Mouse (Mus musculus): ENCODE measurements at regions not wholly inside any gene's neighbourhood (a gene's known extent, or its start where the extent isn't known, plus 50 kb on each side); places are given as distances from the start of the nearest gene placed in this dataset.

DNA sequence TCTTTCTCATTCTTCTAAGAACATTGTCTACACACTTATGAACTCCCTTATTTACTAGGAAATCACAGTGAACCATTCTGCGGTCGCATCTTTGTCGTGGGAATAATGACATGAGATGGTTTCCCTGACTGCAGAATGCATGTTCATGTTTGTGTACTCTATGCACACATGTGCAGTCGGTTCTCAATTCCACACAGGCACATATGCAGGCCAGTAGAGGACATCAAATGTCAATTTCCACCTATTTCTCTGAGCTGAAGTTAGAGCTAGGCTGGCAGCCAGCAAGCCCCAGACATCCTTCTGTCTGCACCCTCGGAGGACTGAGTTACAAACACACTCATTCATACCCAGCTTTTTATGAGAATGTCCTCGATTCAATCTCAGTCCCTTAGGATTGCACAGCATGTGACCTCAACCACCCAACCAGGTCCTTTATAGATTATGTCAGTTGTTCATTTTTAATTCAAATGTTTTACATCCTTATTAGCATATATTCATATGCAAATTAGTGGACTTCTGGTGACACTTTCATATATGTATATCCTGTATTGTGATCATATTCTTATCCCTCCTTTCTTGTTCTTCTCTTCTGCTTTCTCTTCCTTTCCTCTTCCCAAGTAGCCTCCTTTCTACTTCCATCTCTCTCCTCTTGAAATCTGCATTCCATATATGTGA is 202.7 kb downstream of the Rpl36a-ps1 start:
- no peaks in the 10 kb centered on the region for H3K9me3 ChIP-seq (ENCODE audit: control insufficient read depth, low read length)
- DNase-seq (ENCODE audit: low spot score) (no peak), ATAC-seq (ENCODE audit: low read depth) (no peak)
- H3K9ac ChIP-seq (ENCODE audit: low read depth, low read length) = no peak overlapping the region
- no peak overlapping the region for H3K4me2 ChIP-seq (ENCODE audit: low read depth, low read length)
- H3K4me3 ChIP-seq (ENCODE audit: low read depth, low read length) = no peak overlapping the region
- H3K4me1 ChIP-seq (ENCODE audit: control insufficient read depth, insufficient read depth, low read length) = no peaks in the 10 kb centered on the region
- no peaks in the 10 kb centered on the region for H3K36me3 ChIP-seq (ENCODE audit: control insufficient read depth, insufficient read depth, low read length)
- no peaks in the 10 kb centered on the region for H3K27me3 ChIP-seq (replicated peaks; ENCODE audit: control insufficient read depth, insufficient read depth, low read length)
- WGBS = 80% methylated on average over 6 of the region's 6 CpGs
- no peak overlapping the region for H3K27ac ChIP-seq (replicated peaks; ENCODE audit: low read depth, low read length)

DNA sequence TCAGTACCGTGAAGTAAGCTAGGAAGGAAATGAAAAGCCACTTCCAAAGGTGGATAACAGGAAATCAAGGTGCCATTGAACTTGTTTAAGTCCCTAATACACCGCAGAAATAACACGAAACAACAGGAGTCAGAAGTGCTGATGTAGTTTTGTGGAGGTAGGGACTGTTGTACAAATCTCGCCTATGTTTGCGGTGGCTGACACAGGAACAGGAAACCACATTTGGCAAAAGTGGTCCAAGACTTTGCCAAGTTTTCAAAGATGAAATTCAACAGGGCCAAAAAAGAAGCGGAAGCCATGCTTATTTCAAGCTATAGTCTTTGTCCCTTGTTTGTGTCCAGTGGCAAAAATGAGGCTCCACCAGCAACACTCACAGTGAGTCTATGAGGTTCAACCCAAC is 204.3 kb downstream of the Rpl36a-ps1 start:
- WGBS = 83% methylated on average over 6 of the region's 6 CpGs
- no peak overlapping the region for H3K4me3 ChIP-seq (ENCODE audit: low read depth, low read length)
- H3K4me1 ChIP-seq (ENCODE audit: control insufficient read depth, insufficient read depth, low read length) = no peaks in the 10 kb centered on the region
- DNase-seq (ENCODE audit: low spot score) (no peak), ATAC-seq (ENCODE audit: low read depth) (no peak)
- no peaks in the 10 kb centered on the region for H3K27me3 ChIP-seq (replicated peaks; ENCODE audit: control insufficient read depth, insufficient read depth, low read length)
- H3K9me3 ChIP-seq (ENCODE audit: control insufficient read depth, low read length) = no peaks in the 10 kb centered on the region
- H3K4me2 ChIP-seq (ENCODE audit: low read depth, low read length) = no peak overlapping the region
- H3K9ac ChIP-seq (ENCODE audit: low read depth, low read length) = no peak overlapping the region
- H3K27ac ChIP-seq (replicated peaks; ENCODE audit: low read depth, low read length) = no peak overlapping the region
- no peaks in the 10 kb centered on the region for H3K36me3 ChIP-seq (ENCODE audit: control insufficient read depth, insufficient read depth, low read length)

DNA sequence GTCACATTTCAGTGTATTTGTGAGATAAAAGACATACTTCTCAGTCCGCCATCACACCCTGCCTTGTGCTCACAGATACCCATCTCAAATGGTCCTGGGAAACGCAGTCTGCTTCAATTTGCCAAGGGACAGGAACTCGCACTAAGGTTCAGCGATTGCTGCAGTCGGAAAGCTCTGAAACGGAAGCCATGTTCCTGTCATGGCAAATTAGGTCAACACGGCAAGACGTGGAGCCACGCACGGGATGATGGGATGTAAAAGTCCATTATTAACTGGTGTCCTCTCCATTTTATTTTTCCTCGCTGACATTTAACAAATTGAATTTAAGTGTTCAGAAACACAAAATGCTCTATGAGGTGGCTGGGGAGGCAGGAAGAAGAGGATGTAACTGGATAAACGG is 212.4 kb downstream of the Rpl36a-ps1 start:
- no peak overlapping the region for H3K9ac ChIP-seq (ENCODE audit: low read depth, low read length)
- DNase-seq (ENCODE audit: low spot score) = no peak
- H3K9me3 ChIP-seq (ENCODE audit: control insufficient read depth, low read length) = no peaks in the 10 kb centered on the region
- H3K4me2 ChIP-seq (ENCODE audit: low read depth, low read length) = no peak overlapping the region
- H3K4me3 ChIP-seq (ENCODE audit: low read depth, low read length) = no peak overlapping the region
- ATAC-seq (ENCODE audit: low read depth) = no peak
- H3K27me3 ChIP-seq (replicated peaks; ENCODE audit: control insufficient read depth, insufficient read depth, low read length) = no peaks in the 10 kb centered on the region
- H3K36me3 ChIP-seq (ENCODE audit: control insufficient read depth, insufficient read depth, low read length) = no peaks in the 10 kb centered on the region
- no peaks in the 10 kb centered on the region for H3K4me1 ChIP-seq (ENCODE audit: control insufficient read depth, insufficient read depth, low read length)
- WGBS = 92% methylated on average over 12 of the region's 12 CpGs
- no peak overlapping the region for H3K27ac ChIP-seq (replicated peaks; ENCODE audit: low read depth, low read length)

DNA sequence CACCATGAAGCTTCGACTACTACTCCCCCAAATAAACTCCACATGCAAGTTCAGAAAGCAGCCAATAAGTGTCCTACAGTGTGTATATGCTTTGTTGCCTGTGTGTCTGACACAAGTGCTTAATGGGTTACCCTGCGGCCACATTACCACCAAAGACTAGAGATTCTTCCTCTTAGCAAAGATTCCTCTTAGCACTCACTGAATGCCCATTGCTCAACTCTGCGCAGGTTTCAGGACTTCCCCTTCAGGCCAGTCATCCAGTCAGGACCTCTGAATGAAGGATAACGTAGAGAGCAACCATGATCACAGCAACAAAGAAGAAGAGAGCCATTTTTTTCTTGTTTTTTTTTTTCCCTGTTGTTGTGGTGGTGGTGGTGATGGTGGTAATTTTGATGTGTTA is 222.0 kb downstream of the Rpl36a-ps1 start:
- WGBS = 89% methylated on average over 4 of the region's 4 CpGs
- Histone ChIP-seq H3K27me3 (replicated peaks; ENCODE audit: control insufficient read depth, insufficient read depth, low read length) (no peaks in the 10 kb centered on the region), H3K4me2 (ENCODE audit: low read depth, low read length) (no peak overlapping the region), H3K9me3 (ENCODE audit: control insufficient read depth, low read length) (no peaks in the 10 kb centered on the region), H3K4me3 (ENCODE audit: low read depth, low read length) (no peak overlapping the region), H3K9ac (ENCODE audit: low read depth, low read length) (no peak overlapping the region), H3K36me3 (ENCODE audit: control insufficient read depth, insufficient read depth, low read length) (no peaks in the 10 kb centered on the region), H3K4me1 (ENCODE audit: control insufficient read depth, insufficient read depth, low read length) (no peaks in the 10 kb centered on the region), H3K27ac (replicated peaks; ENCODE audit: low read depth, low read length) (no peak overlapping the region)
- ATAC-seq (ENCODE audit: low read depth) (no peak), DNase-seq (ENCODE audit: low spot score) (no peak)

DNA sequence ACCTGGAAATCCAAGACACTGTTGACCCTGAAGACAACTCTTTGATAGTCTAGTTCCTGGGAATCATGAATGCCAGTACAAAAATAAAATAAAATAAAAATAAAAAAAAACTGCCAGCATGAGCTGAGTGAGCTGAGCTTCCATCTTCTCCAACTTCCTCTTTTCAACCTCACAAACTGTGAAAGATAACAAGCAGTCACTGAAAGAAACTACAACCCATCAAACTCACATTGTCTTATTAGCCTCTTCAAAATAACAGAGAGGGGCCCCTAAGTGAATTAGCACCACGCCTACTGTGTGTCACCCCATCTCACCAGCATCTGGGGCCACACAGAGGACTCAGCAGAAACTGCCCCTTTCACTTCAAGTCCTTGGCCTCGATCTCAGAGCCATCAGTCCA is 225.3 kb downstream of the Rpl36a-ps1 start:
- no peaks in the 10 kb centered on the region for H3K27me3 ChIP-seq (replicated peaks; ENCODE audit: control insufficient read depth, insufficient read depth, low read length)
- no peak overlapping the region for H3K4me2 ChIP-seq (ENCODE audit: low read depth, low read length)
- no peak overlapping the region for H3K4me3 ChIP-seq (ENCODE audit: low read depth, low read length)
- H3K36me3 ChIP-seq (ENCODE audit: control insufficient read depth, insufficient read depth, low read length) = no peaks in the 10 kb centered on the region
- H3K9ac ChIP-seq (ENCODE audit: low read depth, low read length) = no peak overlapping the region
- 76% methylated on average over 2 of the region's 2 CpGs for WGBS
- H3K4me1 ChIP-seq (ENCODE audit: control insufficient read depth, insufficient read depth, low read length) = no peaks in the 10 kb centered on the region
- no peaks in the 10 kb centered on the region for H3K9me3 ChIP-seq (ENCODE audit: control insufficient read depth, low read length)
- H3K27ac ChIP-seq (replicated peaks; ENCODE audit: low read depth, low read length) = no peak overlapping the region
- ATAC-seq (ENCODE audit: low read depth) (no peak), DNase-seq (ENCODE audit: low spot score) (no peak)

DNA sequence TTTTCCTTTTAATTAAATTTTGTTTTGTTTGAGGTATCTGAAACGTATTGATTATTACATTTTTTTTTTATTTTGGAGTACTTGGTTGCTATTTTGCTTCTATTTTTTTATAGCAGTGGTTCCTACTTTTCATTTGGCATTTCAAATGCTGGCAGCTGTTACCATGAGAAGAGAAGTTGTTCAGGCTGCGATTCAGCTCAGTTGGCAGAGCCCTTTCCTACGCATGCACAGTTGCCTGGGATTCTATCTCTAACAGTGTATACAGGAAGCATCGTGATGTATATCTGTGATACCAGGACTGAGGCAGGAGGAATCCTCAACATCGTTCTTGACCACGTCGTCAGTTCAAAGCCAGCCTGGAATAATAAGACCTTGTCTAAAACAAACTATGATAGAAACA is 226.6 kb downstream of the Rpl36a-ps1 start:
- H3K4me2 ChIP-seq (ENCODE audit: low read depth, low read length) = no peak overlapping the region
- no peak overlapping the region for H3K27ac ChIP-seq (replicated peaks; ENCODE audit: low read depth, low read length)
- no peaks in the 10 kb centered on the region for H3K27me3 ChIP-seq (replicated peaks; ENCODE audit: control insufficient read depth, insufficient read depth, low read length)
- no peaks in the 10 kb centered on the region for H3K4me1 ChIP-seq (ENCODE audit: control insufficient read depth, insufficient read depth, low read length)
- 84% methylated on average over 7 of the region's 7 CpGs for WGBS
- no peak for DNase-seq (ENCODE audit: low spot score)
- no peak overlapping the region for H3K4me3 ChIP-seq (ENCODE audit: low read depth, low read length)
- H3K36me3 ChIP-seq (ENCODE audit: control insufficient read depth, insufficient read depth, low read length) = no peaks in the 10 kb centered on the region
- H3K9me3 ChIP-seq (ENCODE audit: control insufficient read depth, low read length) = no peaks in the 10 kb centered on the region
- H3K9ac ChIP-seq (ENCODE audit: low read depth, low read length) = no peak overlapping the region
- ATAC-seq (ENCODE audit: low read depth) = no peak

DNA sequence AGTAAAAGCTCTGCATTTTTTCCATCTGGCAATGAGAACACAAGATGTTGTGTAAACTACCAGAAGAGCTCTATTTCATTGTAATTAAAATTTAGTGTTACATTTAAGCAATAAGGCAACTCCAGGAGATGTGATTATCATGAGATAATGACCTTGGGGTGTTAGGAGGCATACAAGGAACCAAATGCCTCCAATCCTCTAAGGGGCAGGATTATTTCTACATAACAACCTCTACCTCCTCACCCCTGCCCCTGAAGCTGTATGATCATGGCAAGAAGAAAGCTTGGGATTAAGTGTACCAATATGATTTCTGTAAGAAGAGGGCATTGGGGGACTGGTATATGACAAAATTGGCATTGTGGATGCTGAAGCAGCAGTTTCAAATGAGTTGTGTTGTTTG is 228.8 kb downstream of the Rpl36a-ps1 start:
- DNase-seq (ENCODE audit: low spot score) = peak; percentile 17

DNA sequence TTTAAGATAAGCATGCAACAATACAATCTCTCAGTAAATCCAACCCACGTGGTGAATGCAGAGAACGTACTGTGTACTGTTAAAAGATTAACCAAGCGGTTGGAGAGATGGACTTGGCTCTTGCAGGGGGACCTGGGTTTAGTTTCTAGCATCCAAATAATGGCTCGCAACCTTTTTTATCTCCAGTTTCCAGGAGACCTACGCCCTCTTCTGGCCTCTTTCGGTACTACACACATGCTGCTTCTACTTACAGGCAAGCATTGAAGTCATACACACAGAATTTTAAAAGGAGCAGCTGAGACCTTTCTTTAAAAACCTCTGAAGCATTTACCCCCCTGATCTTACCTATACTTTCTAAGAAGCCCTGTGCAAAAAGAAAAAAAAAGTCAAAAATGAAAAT is 243.4 kb downstream of the Rpl36a-ps1 start:
- no peak for ATAC-seq (ENCODE audit: low read depth)
- Histone ChIP-seq H3K27me3 (replicated peaks; ENCODE audit: control insufficient read depth, insufficient read depth, low read length) (no peaks in the 10 kb centered on the region), H3K4me2 (ENCODE audit: low read depth, low read length) (no peak overlapping the region), H3K27ac (replicated peaks; ENCODE audit: low read depth, low read length) (no peak overlapping the region), H3K4me3 (ENCODE audit: low read depth, low read length) (no peak overlapping the region), H3K4me1 (ENCODE audit: control insufficient read depth, insufficient read depth, low read length) (no peaks in the 10 kb centered on the region), H3K9ac (ENCODE audit: low read depth, low read length) (no peak overlapping the region), H3K9me3 (ENCODE audit: control insufficient read depth, low read length) (no peaks in the 10 kb centered on the region), H3K36me3 (ENCODE audit: control insufficient read depth, insufficient read depth, low read length) (no peaks in the 10 kb centered on the region)
- 90% methylated on average over 6 of the region's 6 CpGs for WGBS
- no peak for DNase-seq (ENCODE audit: low spot score)

More for the DNA sequence above, 228.8 kb downstream of the Rpl36a-ps1 start:
- no peak overlapping the region for H3K4me3 ChIP-seq (ENCODE audit: low read depth, low read length)
- no peaks in the 10 kb centered on the region for H3K27me3 ChIP-seq (replicated peaks; ENCODE audit: control insufficient read depth, insufficient read depth, low read length)
- no peak overlapping the region for H3K27ac ChIP-seq (replicated peaks; ENCODE audit: low read depth, low read length)
- H3K9me3 ChIP-seq (ENCODE audit: control insufficient read depth, low read length) = no peaks in the 10 kb centered on the region
- peak; percentile 70; the same call in 1 of the 2 replicates for ATAC-seq (ENCODE audit: low read depth)
- H3K4me2 ChIP-seq (ENCODE audit: low read depth, low read length) = no peak overlapping the region
- no peaks in the 10 kb centered on the region for H3K36me3 ChIP-seq (ENCODE audit: control insufficient read depth, insufficient read depth, low read length)
- H3K9ac ChIP-seq (ENCODE audit: low read depth, low read length) = no peak overlapping the region
- H3K4me1 ChIP-seq (ENCODE audit: control insufficient read depth, insufficient read depth, low read length) = no peaks in the 10 kb centered on the region
